8 mouse cellular contexts compared by ENCODE assay signal in the genomic region with DNA sequence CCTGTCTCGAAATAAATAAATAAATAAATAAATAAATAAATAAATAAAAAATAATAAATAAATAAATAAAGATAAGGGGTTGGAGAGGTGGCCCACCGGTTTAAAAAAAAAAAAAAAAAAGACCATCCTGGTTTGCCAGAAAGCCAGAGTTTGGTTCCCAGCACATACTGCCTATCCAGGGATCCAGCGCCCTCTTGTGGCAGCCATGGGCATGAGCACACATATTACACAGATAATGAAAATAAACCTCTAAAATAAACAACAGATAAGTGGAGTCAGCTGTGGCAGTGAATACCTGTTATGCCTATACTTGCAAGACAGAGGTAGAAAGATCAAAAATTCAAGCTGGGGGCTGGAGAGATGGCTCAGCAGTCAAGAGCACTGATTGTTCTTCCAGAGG. TPM values are rescaled to one million over a fixed set of nuclear protein-coding genes. Genes with fewer than 3 reads are reported as not detected.
A peak's percentile ranks its signal among the peaks of the same experiment; 100 is the strongest.
DNase-seq lines count a peak whose midpoint lies in the region; ATAC-seq and TF ChIP-seq lines count a peak whose summit lies in the region.

No protein-coding gene starts in this region.

- TF ChIP-seq CTCF in lung, embryonic 14.5 days (IDR thresholded peaks at IDR 0.05; ENCODE audit: low read depth), result peak; percentile 82

- ATAC-seq in lung, embryonic 14.5 days (ENCODE audit: insufficient read depth), result no peak

- H3K9me3 ChIP-seq in embryonic facial prominence, embryonic 10.5 days, result peaks cover 2% of the 10 kb centered on the region; the same call in 1 of the 2 replicates
- no peaks in the 10 kb centered on the region; the same call in 1 of the 2 replicates for H3K9me3 ChIP-seq in lung, embryonic 14.5 days (ENCODE audit: low read depth, low read length)

- H3K9ac ChIP-seq in lung, embryonic 14.5 days, result no peak overlapping the region

- DNase-seq in heart, postnatal 10 days, result peak; percentile 46 to 70
- DNase-seq in heart, adult 9 months (ENCODE audit: low spot score in 2 of 2), result no peak
- peak; percentile 68 for DNase-seq in urinary bladder, postnatal 25 days (ENCODE audit: low spot score)
- DNase-seq in urinary bladder, adult 2 months (ENCODE audit: low spot score), result no peak
- peak; percentile 74 for DNase-seq in embryonic facial prominence, embryonic 10.5 days (ENCODE audit: low spot score)
- peak; percentile 83 for DNase-seq in lung, embryonic 14.5 days
- DNase-seq in thymus, postnatal 4 days, result peak; percentile 88
- no peak for DNase-seq in layer of hippocampus, adult 11-12 months (ENCODE audit: low spot score)

- 35% methylated on average over 3 of the region's 3 CpGs for WGBS in embryonic facial prominence, embryonic 10.5 days
- WGBS in lung, embryonic 14.5 days, result 35% methylated on average over 3 of the region's 3 CpGs

- peak overlapping the region; percentile 84; the same call in 1 of the 2 replicates for H3K27ac ChIP-seq in embryonic facial prominence, embryonic 10.5 days (replicated peaks)
- no peak overlapping the region for H3K27ac ChIP-seq in lung, embryonic 14.5 days (ENCODE audit: low read depth)

- 0 out of 2 replicates have a peak, but pooled peaks cover 5% of the 10 kb centered on the region for H3K27me3 ChIP-seq in embryonic facial prominence, embryonic 10.5 days (replicated peaks; ENCODE audit: low read depth, poor library complexity, severe bottlenecking)
- H3K27me3 ChIP-seq in lung, embryonic 14.5 days (ENCODE audit: insufficient read depth, low read length), result no peaks in the 10 kb centered on the region

- H3K4me3 ChIP-seq in embryonic facial prominence, embryonic 10.5 days, result no peak overlapping the region
- no peak overlapping the region for H3K4me3 ChIP-seq in lung, embryonic 14.5 days (ENCODE audit: low read depth, low read length)

- no peak overlapping the region for H3K4me2 ChIP-seq in lung, embryonic 14.5 days

- peaks cover 12% of the 10 kb centered on the region for H3K36me3 ChIP-seq in embryonic facial prominence, embryonic 10.5 days (replicated peaks)
- peaks cover 15% of the 10 kb centered on the region for H3K36me3 ChIP-seq in lung, embryonic 14.5 days (ENCODE audit: insufficient read depth)

- intact Hi-C loops in heart, postnatal 10 days (cut with DNase I), result loop anchor here (1.0 kb wide), 1 partner anchor 79 kb away; no protein-coding TSS in a partner anchor

- peaks cover 73% of the 10 kb centered on the region for H3K4me1 ChIP-seq in embryonic facial prominence, embryonic 10.5 days
- peaks cover 23% of the 10 kb centered on the region for H3K4me1 ChIP-seq in lung, embryonic 14.5 days (ENCODE audit: insufficient read depth)

RNA-seq across cellular contexts. Expression of gene Id3, which starts 6.4 kb away (rescaled TPM):
- total RNA-seq in heart, postnatal 10 days (2021), result 100 to 1,000 TPM; 104 TPM
- 272 and 386 TPM in 2 replicates for polyA plus RNA-seq in urinary bladder, adult 2 months (2012; rRNA removed)
- 593 and 611 TPM in 2 replicates for polyA plus RNA-seq in embryonic facial prominence, embryonic 10.5 days (2016; fragmentation: Nextera tagmentation; extraction: Ambion mirVana)
- 469 and 477 TPM in 2 replicates for polyA plus RNA-seq in lung, embryonic 14.5 days (2014; fragmentation: Nextera tagmentation; extraction: Ambion mirVana)

RNA-seq across cellular contexts. Expression of gene E2f2, which starts 22.5 kb away (rescaled TPM):
- total RNA-seq in heart, postnatal 10 days (2021), result 1 to 10 TPM; 4.3 to 6.8 TPM
- 0.50 TPM in 2 replicates for polyA plus RNA-seq in urinary bladder, adult 2 months (2012; rRNA removed)
- polyA plus RNA-seq in embryonic facial prominence, embryonic 10.5 days (2016; fragmentation: Nextera tagmentation; extraction: Ambion mirVana), result 6.2 TPM in 2 replicates
- 5.5 and 6.5 TPM in 2 replicates for polyA plus RNA-seq in lung, embryonic 14.5 days (2014; fragmentation: Nextera tagmentation; extraction: Ambion mirVana)

RNA-seq across cellular contexts. Expression of gene Asap3, which starts 56.4 kb away (rescaled TPM):
- 10 to 100 TPM in 1 of 2 experiments, 1 to 10 TPM in 1; 5.7 to 10.8 TPM for total RNA-seq in heart, postnatal 10 days (2021)
- polyA plus RNA-seq in urinary bladder, adult 2 months (2012; rRNA removed), result 11.7 and 11.8 TPM in 2 replicates
- 4.2 and 5.3 TPM in 2 replicates for polyA plus RNA-seq in embryonic facial prominence, embryonic 10.5 days (2016; fragmentation: Nextera tagmentation; extraction: Ambion mirVana)
- polyA plus RNA-seq in lung, embryonic 14.5 days (2014; fragmentation: Nextera tagmentation; extraction: Ambion mirVana), result 4.4 and 5.4 TPM in 2 replicates

Comparison
In these comparisons a context has a peak if more than half of its experiments do, and no peak if none do; other contexts are left out.
1. DNase-seq: peak in heart, postnatal 10 days (2 of 2), urinary bladder, postnatal 25 days (single experiment), embryonic facial prominence, embryonic 10.5 days (single experiment), lung, embryonic 14.5 days (single experiment) and thymus, postnatal 4 days (single experiment); none in heart, adult 9 months (0 of 2), urinary bladder, adult 2 months (single experiment) and layer of hippocampus, adult 11-12 months (single experiment).